Mouse (Mus musculus): ENCODE measurements around the gene Kctd12b. TPM values are rescaled to one million over a fixed set of nuclear protein-coding genes. Genes with fewer than 3 reads are reported as not detected.

Gene Kctd12b
- 0.17 TPM for polyA plus RNA-seq (2017; shearing (Covaris generic))

DNA sequence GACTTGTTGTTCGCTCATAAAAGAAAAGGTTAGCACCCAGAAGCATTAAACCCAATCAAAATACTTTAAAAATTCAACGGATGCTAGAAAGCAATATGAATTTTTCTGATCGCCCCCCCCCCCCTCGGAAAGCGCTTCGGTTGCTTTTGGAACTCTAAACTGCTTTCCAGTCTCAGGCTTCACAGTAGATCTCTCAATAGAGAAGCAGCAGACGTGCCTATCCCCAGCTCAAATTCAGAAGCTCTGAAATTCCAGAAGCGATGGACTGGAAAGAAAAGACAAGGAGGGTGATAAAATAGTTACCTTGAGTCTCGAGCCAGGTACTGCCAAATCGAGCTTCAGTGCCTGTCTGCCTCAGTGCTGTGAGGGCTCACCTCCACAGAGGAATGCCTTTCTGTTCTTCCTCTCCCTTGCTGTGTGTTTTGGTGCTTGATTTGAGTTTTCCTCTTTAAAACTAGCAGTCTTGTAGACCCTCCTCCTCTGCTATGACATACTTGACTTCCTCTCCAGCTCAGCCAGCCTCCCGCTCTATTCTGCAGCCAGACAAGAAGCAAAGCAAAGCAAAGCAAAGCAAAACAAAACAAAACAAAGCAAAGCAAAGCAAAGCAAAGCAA is at the start of gene Kctd12b:
Gene Kctd12b (minus strand): TSS at position 610 of the 614 bp plus-strand sequence.

DNA sequence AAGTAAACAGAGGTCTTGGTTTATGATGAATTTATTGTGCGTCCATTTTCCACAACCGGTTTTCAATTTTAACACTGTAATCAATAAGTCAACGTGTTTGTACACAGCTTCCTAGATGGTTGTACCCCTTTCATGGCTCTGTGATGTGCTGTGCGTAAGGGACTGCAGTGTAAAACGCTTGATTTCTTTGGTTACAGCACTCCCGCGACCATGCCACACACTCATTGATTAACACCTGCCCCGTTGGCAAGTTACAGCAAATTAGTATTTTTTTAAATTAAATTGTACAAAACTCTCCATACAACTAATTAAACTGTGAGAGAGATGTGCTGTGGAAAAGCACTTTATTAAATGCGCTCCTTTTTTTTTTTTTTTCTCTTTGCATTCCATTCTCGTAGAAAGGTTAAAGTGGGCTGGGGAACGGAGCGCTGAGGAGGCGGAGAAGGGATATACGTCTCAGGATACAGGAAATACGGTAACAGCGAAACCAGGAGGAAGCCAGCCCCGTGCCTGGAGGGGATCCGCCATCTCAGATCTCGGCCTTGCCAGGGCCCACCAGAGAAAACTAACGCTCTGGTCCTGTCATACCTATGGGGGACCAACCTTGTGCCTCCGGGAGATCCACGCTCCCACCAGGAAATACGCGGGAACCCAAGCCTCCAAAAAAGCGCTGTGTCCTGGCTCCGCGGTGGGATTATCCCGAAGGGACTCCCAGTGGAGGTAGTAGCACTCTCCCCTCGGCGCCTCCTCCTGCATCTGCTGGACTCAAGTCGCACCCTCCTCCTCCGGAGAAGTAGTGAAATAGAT is 27.1 kb upstream of the Kctd12b start, which contains the start of gene Nbdy:
Gene Nbdy (plus strand): TSS at position 481 of the 807 bp plus-strand sequence.

Other genes starting within 250 kb of the Kctd12b start
- 8.4 TPM for gene Ubqln2, start 198.2 kb downstream of the Kctd12b start, polyA plus RNA-seq (2017; shearing (Covaris generic))
- not detected for gene Cypt3, start 137.8 kb downstream of the Kctd12b start, polyA plus RNA-seq (2017; shearing (Covaris generic))
- gene Nbdy, start 27.2 kb upstream of the Kctd12b start, polyA plus RNA-seq (2017; shearing (Covaris generic)), result 41.4 TPM
- gene Spin2c, start 135.8 kb upstream of the Kctd12b start, polyA plus RNA-seq (2017; shearing (Covaris generic)), result 1.3 TPM

All from effector memory CD4-positive, alpha-beta T cell, adult 5 months (primary cell).